Mouse (Mus musculus) kidney, adult 8-10 months (tissue): ENCODE data around the gene Dlg2.

Experiments
- DNase-seq, 2 experiments: peaks; one replicate each; pipeline ENCODE4 v3.0.0; 2022

Gene Dlg2

DNA sequence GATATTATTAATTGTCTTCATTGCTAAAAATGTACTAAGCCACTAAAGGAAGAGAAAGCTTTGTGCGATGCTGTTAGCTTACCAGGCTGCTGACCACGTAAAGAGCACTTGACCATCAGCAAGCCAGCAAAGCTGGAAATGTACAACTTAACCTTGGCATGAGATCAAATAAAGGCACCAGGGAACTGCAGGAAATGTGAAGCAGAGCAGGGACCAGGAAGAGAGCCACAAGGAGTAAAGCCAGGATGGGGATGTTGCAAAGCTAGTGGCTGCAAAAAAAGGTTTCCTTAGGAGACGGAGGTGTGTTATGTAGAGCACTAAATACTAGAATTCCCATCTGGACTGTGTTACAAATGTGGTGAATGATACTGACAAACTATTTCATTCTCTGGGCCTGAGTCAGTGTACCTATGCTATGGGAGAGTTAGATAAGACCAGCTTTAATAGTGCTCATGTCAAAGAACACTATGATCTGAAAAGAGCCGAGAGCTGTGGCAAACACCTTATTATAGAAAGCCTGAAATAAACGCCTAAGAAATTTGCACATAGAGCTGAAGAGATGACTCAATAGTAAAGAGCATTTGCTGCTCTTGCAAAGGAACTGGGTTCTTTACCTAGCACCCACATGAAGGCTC, 1638.9 kb downstream of the Dlg2 start:
- no peak for DNase-seq

- DNase-seq, result no peak
Measured at GRCm38 (mm10) chr7:92123276-92123675, 1646.8 kb downstream of the Dlg2 start.

- no peak for DNase-seq
Measured at GRCm38 (mm10) chr7:92125886-92126285, 1649.4 kb downstream of the Dlg2 start.

DNA sequence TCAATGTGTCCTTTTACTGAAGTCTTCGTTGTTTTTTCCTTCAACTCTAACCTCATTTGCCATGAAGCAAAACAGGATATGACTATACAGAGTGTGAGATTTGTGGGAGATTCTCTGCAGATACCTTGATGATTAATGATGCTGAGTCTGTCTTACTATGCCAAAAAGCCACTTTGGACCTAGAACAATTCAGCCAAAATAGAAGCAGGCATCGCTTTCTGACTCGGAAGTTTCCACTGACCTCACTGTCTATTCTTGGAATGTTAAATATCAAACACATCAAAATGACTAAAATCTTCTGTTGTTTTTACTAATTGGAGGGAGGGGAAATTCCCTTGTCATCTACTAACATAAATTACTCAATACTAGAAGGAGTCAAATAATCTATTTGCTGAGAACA, 1657.8 kb downstream of the Dlg2 start:
- no peak for DNase-seq

GRCm38 (mm10) chr7:92135624-92136023, 1659.2 kb downstream of the Dlg2 start:
- DNase-seq, result no peak

DNA sequence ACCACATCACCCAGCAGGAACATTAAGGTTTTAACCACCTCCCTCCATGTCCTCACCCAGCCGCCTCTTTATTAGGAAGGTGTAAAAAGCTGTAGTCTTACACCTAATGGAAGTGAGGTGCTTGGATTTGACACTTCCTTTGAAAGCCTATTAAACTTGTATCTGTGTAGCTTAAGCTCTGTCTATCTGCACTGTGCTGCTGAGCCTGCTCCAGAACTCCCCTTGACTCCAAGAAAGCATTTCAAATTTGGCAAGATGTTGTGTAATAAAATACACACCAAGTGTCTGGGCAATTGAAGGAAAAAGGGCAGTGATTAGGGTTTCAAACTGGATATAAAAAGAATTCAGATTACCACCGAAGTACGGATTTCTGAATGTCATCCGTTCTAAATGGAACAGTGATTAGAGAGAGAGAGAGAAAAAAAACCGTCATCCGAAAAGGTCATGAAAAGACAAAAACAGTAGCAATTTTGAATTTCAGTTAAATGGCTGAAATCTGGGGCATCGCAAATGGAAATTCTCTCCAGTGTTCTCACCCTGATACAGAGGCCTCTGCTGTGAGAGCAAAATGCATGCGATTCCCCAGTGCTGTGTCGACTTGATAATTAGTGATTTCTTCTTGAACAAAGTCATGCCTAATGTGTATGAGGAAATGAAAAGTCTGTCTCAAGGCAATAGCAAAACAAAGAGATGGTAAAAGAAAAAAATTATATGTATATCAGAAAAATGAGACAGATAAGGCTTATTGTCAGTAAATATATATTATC, 1663.8 kb downstream of the Dlg2 start:
- no peak for DNase-seq

GRCm38 (mm10) chr7:92147499-92147898, 1671.0 kb downstream of the Dlg2 start:
- no peak for DNase-seq

DNA sequence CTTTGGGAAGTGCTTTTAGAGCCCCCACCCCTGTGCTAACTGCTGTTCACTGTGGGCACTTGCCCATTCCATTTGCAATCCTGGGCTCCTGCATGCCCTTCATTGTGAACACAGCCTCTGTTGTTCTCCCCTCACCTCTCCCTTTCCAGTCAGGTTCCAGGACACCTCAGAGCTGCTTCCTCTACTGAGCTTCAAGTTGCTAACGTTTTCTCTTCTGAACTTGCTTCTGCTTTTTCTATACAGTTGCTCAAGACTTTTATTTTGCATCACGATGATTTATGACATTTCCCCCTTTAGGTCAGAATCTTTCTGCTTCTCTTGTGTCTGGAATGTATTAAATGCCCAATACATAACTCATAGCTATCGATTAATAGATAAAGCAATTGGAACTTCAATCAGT, 1674.3 kb downstream of the Dlg2 start:
- DNase-seq, result no peak

DNA sequence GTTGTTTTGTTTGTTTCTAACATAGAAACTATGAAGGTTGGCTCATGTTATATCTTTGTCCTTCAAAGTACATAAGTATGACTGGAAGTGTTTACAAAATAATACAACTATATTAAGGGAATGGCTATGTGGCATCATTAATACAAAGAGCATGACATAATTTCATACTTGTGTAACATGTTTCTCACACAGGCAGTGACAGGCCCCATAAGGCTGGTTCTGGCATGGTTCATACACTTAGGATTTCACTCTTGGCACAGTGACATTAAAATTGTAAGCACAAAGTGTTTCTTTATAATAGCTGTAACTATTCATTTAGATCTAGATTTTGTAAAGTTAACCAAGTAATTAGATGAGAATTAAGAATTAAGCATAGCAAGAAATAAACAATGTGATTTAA, 1678.1 kb downstream of the Dlg2 start:
- DNase-seq, result no peak

GRCm38 (mm10) chr7:92163150-92163549, 1686.7 kb downstream of the Dlg2 start:
- DNase-seq, result no peak

GRCm38 (mm10) chr7:92164316-92164715, 1687.8 kb downstream of the Dlg2 start:
- DNase-seq, result no peak

GRCm38 (mm10) chr7:92164875-92165518, 1688.5 kb downstream of the Dlg2 start:
- no peak for DNase-seq

- no peak for DNase-seq
Measured at GRCm38 (mm10) chr7:92180029-92180428, 1703.6 kb downstream of the Dlg2 start.

- peak; percentile 9 to 12 for DNase-seq
Measured at GRCm38 (mm10) chr7:92180591-92181587, 1704.4 kb downstream of the Dlg2 start.

GRCm38 (mm10) chr7:92181959-92182612, 1705.6 kb downstream of the Dlg2 start:
- no peak for DNase-seq

DNA sequence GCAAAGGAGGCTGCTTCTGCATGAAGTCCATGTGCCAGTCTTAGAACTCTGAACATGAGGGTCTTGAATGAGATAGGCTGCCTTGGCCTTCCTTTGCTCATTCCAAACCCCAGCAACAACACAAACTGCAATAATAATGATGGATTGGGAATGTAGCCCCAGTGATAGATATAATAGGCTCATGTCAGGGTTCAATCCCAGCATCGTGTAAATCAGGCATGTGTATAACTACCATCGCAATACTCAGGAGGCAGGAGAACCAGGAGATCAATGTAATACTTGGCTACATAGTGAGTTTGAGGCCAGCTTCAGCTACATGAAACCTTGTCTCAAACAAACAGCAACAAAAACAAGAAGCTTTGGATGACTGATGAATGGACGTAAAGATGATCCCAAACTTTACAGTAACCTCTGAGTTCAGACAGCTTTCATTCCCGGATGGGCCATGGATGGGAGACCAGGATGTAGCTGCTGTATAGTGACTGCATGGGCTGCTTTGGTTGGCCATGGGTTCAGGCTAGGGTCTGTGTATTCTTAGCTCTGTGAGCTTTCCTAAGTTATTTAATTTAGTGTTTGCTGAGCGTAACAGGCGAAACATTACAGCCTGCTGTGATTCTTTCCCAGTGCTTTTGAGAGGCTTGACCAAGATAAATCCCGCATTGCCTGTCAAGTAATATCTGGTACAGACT, 1708.0 kb downstream of the Dlg2 start:
- no peak for DNase-seq

- DNase-seq, result no peak
Measured at GRCm38 (mm10) chr7:92186341-92186740, 1709.9 kb downstream of the Dlg2 start.

DNA sequence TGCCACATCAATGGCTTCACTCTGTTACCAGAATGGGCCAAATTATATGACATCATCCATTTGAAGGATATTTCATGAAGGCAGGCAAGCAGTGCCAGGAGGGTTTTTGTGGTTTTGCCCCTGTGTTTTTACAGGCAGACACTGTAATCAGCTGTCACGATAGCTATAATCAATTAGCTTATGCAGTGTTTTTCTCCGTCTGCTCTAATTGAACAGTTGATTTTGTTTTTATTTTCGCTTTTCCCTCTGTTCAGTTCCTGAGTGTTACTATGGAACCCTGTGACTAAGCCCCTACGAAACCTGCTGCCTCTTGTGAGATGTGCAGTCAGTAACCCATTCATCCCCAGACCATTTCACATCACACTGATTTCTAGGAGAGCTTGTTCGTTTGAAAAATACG, 1712.7 kb downstream of the Dlg2 start:
- DNase-seq, result no peak

- no peak for DNase-seq
Measured at GRCm38 (mm10) chr7:92196004-92196403, 1719.5 kb downstream of the Dlg2 start.

- DNase-seq, result no peak
Measured at GRCm38 (mm10) chr7:92197621-92198020, 1721.1 kb downstream of the Dlg2 start.

- no peak for DNase-seq
Measured at GRCm38 (mm10) chr7:92199131-92199530, 1722.7 kb downstream of the Dlg2 start.

- DNase-seq, result no peak
Measured at GRCm38 (mm10) chr7:92210701-92211100, 1734.2 kb downstream of the Dlg2 start.
